Comparison of ENCODE assay signal across 15 mouse cellular contexts in genomic region chr11:77890648-77891258, GRCm38 (mm10). TPM values are rescaled to one million over a fixed set of nuclear protein-coding genes. Genes with fewer than 3 reads are reported as not detected.
DNase-seq lines count a peak whose midpoint lies in the region; ATAC-seq and TF ChIP-seq lines count a peak whose summit lies in the region.
"Had no signal": no experiment of that assay in that cellular context is flagged by ENCODE, and none has a peak within 500 bp of the region (broad histone marks: within the 10 kb centered on the region; RNA-seq: fewer than 3 reads in every experiment).

No protein-coding gene starts in this region.

- DNase-seq in kidney, adult 2 months: peak; percentile 80
- DNase-seq in A20 (ENCODE audit: low read depth, low spot score): peak; percentile 91
- DNase-seq in ES-E14 (ENCODE audit: low read depth, low spot score): no peak
- DNase-seq in hindbrain, embryonic 14.5 days (ENCODE audit: low spot score): no peak
- no peak for DNase-seq in thymus, postnatal 14 days
- DNase-seq in left cerebral cortex, adult 8-10 months (ENCODE audit: low spot score in 2 of 2): no peak
- DNase-seq: cerebellum, adult 18-20 months; liver, embryonic 13.5 days; lung, postnatal 14 days; retina, postnatal 1 day had no signal

- H3K4me3 ChIP-seq in kidney, adult 2 months (ENCODE audit: insufficient read depth, low read depth, low read length): no peak overlapping the region
- no peak overlapping the region for H3K4me3 ChIP-seq in kidney, embryonic 16.5 days (ENCODE audit: low read length)
- no peak overlapping the region for H3K4me3 ChIP-seq in ES-E14 (ENCODE audit: insufficient read depth in 1 of 2, low read depth in 1 of 2, low read length in 2 of 2, poor library complexity in 1 of 2, severe bottlenecking in 1 of 2)
- no peak overlapping the region for H3K4me3 ChIP-seq in hindbrain, embryonic 14.5 days (replicated peaks; ENCODE audit: low read length)
- H3K4me3 ChIP-seq: embryonic facial prominence, embryonic 15.5 days; heart, embryonic 15.5 days; liver, embryonic 13.5 days; midbrain, embryonic 15.5 days; neural tube, embryonic 12.5 days had no signal

- peak overlapping the region; percentile 93 for H3K27ac ChIP-seq in kidney, adult 2 months (ENCODE audit: insufficient read depth, low read depth, low read length)
- no peak overlapping the region for H3K27ac ChIP-seq in kidney, embryonic 16.5 days (ENCODE audit: low read length)
- H3K27ac ChIP-seq in ES-E14 (ENCODE audit: insufficient read depth, low read depth, low read length, poor library complexity, severe bottlenecking): peak overlapping the region; percentile 51; the same call in 1 of the 2 replicates
- 0 out of 2 replicates have a peak overlapping the region, but pooled peaks have one; percentile 29 for H3K27ac ChIP-seq in hindbrain, embryonic 14.5 days
- H3K27ac ChIP-seq: embryonic facial prominence, embryonic 15.5 days; heart, embryonic 15.5 days; liver, embryonic 13.5 days; midbrain, embryonic 15.5 days; neural tube, embryonic 12.5 days had no signal

- in situ Hi-C loops in ES-E14 (cut with MboI; ENCODE audit: low sequenced_read_pairs in 2 of 2, unreplicated experiment in 2 of 2): no loop called here

- H3K9me3 ChIP-seq in kidney, embryonic 16.5 days (ENCODE audit: low read length): no peaks in the 10 kb centered on the region
- H3K9me3 ChIP-seq in ES-E14 (ENCODE audit: control insufficient read depth, insufficient read depth, low read depth, low read length): no peaks in the 10 kb centered on the region
- no peaks in the 10 kb centered on the region for H3K9me3 ChIP-seq in hindbrain, embryonic 14.5 days (ENCODE audit: control insufficient read depth, low read length)
- H3K9me3 ChIP-seq: embryonic facial prominence, embryonic 15.5 days; heart, embryonic 15.5 days; liver, embryonic 13.5 days; midbrain, embryonic 15.5 days; neural tube, embryonic 12.5 days had no signal

- no peak overlapping the region for H3K9ac ChIP-seq in kidney, embryonic 16.5 days (replicated peaks; ENCODE audit: low read length)
- peak overlapping the region; percentile 11; the same call in 1 of the 2 replicates for H3K9ac ChIP-seq in ES-E14 (ENCODE audit: insufficient read depth, low read depth, low read length, poor library complexity, severe bottlenecking)
- no peak overlapping the region for H3K9ac ChIP-seq in hindbrain, embryonic 14.5 days
- H3K9ac ChIP-seq: embryonic facial prominence, embryonic 15.5 days; heart, embryonic 15.5 days; liver, embryonic 13.5 days; midbrain, embryonic 15.5 days; neural tube, embryonic 12.5 days had no signal

- H3K36me3 ChIP-seq in kidney, adult 2 months (ENCODE audit: control insufficient read depth, insufficient read depth, low read length): no peaks in the 10 kb centered on the region
- H3K36me3 ChIP-seq in kidney, embryonic 16.5 days (ENCODE audit: insufficient read depth, low read length): no peaks in the 10 kb centered on the region
- peaks cover 13% of the 10 kb centered on the region for H3K36me3 ChIP-seq in ES-E14 (ENCODE audit: control insufficient read depth, insufficient read depth, low read length, poor library complexity, severe bottlenecking)
- no peaks in the 10 kb centered on the region for H3K36me3 ChIP-seq in hindbrain, embryonic 14.5 days (replicated peaks; ENCODE audit: control insufficient read depth, insufficient read depth)
- H3K36me3 ChIP-seq: embryonic facial prominence, embryonic 15.5 days; heart, embryonic 15.5 days; liver, embryonic 13.5 days; midbrain, embryonic 15.5 days; neural tube, embryonic 12.5 days had no signal

- 28% methylated on average over 2 of the region's 2 CpGs for WGBS in kidney, adult 2 months
- WGBS in kidney, embryonic 16.5 days: 45% methylated on average over 2 of the region's 2 CpGs
- 42% methylated on average over 2 of the region's 2 CpGs for WGBS in hindbrain, embryonic 14.5 days

- ATAC-seq in kidney, embryonic 16.5 days (ENCODE audit: low FRiP score, low TSS enrichment): no peak
- no peak for ATAC-seq in hindbrain, embryonic 14.5 days (ENCODE audit: low FRiP score)
- ATAC-seq: midbrain, embryonic 15.5 days had no signal

- no peak overlapping the region for H3K4me2 ChIP-seq in kidney, embryonic 16.5 days (replicated peaks; ENCODE audit: low read depth, low read length)
- no peak overlapping the region for H3K4me2 ChIP-seq in hindbrain, embryonic 14.5 days (replicated peaks)
- H3K4me2 ChIP-seq: embryonic facial prominence, embryonic 15.5 days; heart, embryonic 15.5 days; liver, embryonic 13.5 days; midbrain, embryonic 15.5 days; neural tube, embryonic 12.5 days had no signal

- no peak for TF ChIP-seq POLR2A in kidney, adult 2 months (IDR thresholded peaks at IDR 0.05; ENCODE audit: low read depth, low read length)

- TF ChIP-seq CTCF in kidney, adult 2 months (conservative IDR thresholded peaks at IDR 0.05; ENCODE audit: insufficient read depth, insufficient read length, low read depth, low read length): no peak

- peaks cover 28% of the 10 kb centered on the region for H3K4me1 ChIP-seq in kidney, adult 2 months (ENCODE audit: control insufficient read depth, insufficient read depth, low read length)
- peaks cover 14% of the 10 kb centered on the region for H3K4me1 ChIP-seq in kidney, embryonic 16.5 days (ENCODE audit: insufficient read depth, low read length)
- peaks cover 40 to 44% of the 10 kb centered on the region in 2 experiments for H3K4me1 ChIP-seq in ES-E14 (ENCODE audit: control insufficient read depth in 2 of 2, insufficient read depth in 2 of 2, low read length in 2 of 2, poor library complexity in 1 of 2)
- H3K4me1 ChIP-seq in hindbrain, embryonic 14.5 days (replicated peaks; ENCODE audit: control insufficient read depth, insufficient read depth, low read length): peaks cover 68% of the 10 kb centered on the region

- H3K27me3 ChIP-seq in kidney, adult 2 months (replicated peaks; ENCODE audit: control insufficient read depth, insufficient read depth, low read length): no peaks in the 10 kb centered on the region
- H3K27me3 ChIP-seq in kidney, embryonic 16.5 days (ENCODE audit: insufficient read depth, low read length): peaks cover 8% of the 10 kb centered on the region; the same call in 1 of the 2 replicates
- H3K27me3 ChIP-seq in hindbrain, embryonic 14.5 days (ENCODE audit: control insufficient read depth, insufficient read depth, low read length): no peaks in the 10 kb centered on the region
- H3K27me3 ChIP-seq: heart, embryonic 15.5 days; midbrain, embryonic 15.5 days had no signal

TF ChIP-seq in ES-E14, 5 proteins besides CTCF, POLR2A, EP300 and RAD21:
- TF ChIP-seq HCFC1 (IDR thresholded peaks at IDR 0.05; ENCODE audit: borderline replicate concordance, insufficient read depth, low read length) (no peak), CHD2 (IDR thresholded peaks at IDR 0.05; ENCODE audit: low read depth, low read length) (no peak), ZNF384 (IDR thresholded peaks at IDR 0.05; ENCODE audit: low read depth, low read length) (no peak), ZC3H11A (IDR thresholded peaks at IDR 0.05; ENCODE audit: borderline replicate concordance, low read depth, low read length) (no peak), MAFK (IDR thresholded peaks at IDR 0.05; ENCODE audit: insufficient read depth, low read depth, low read length) (no peak)

RNA-seq across cellular contexts. Expression of gene Pipox, which starts 3.1 kb away (rescaled TPM):
- polyA plus RNA-seq in kidney, adult 2 months (2012; rRNA removed): 239 and 257 TPM in 2 replicates
- polyA plus RNA-seq in kidney, embryonic 16.5 days (2015; fragmentation: Nextera tagmentation; extraction: Ambion mirVana): 14.7 and 16.0 TPM in 2 replicates
- total RNA-seq in ES-E14 (2012; rRNA removed): 27.3 and 33.3 TPM in 2 replicates
- 2.8 and 6.1 TPM in 2 replicates for polyA plus RNA-seq in hindbrain, embryonic 14.5 days (2014; fragmentation: Nextera tagmentation; extraction: Ambion mirVana)
- 1 to 10 TPM; 2.8 to 4.9 (median 2.9) TPM for total RNA-seq in left cerebral cortex, adult 8-10 months (2022)

RNA-seq across cellular contexts. Expression of gene Sez6, which starts 39.8 kb away (rescaled TPM):
- 0.12 and 0.27 TPM in 2 replicates for polyA plus RNA-seq in kidney, adult 2 months (2012; rRNA removed)
- polyA plus RNA-seq in kidney, embryonic 16.5 days (2015; fragmentation: Nextera tagmentation; extraction: Ambion mirVana): 0.19 and 0.27 TPM in 2 replicates
- 0.45 and 0.63 TPM in 2 replicates for total RNA-seq in ES-E14 (2012; rRNA removed)
- 110 TPM in 2 replicates for polyA plus RNA-seq in hindbrain, embryonic 14.5 days (2014; fragmentation: Nextera tagmentation; extraction: Ambion mirVana)
- 100 to 1,000 TPM; 184 to 230 (median 207) TPM for total RNA-seq in left cerebral cortex, adult 8-10 months (2022)

Comparison
In these comparisons a context has a peak if more than half of its experiments do, and no peak if none do; other contexts are left out.
1. RNA of gene Pipox, which starts 3.1 kb away (polyA plus RNA-seq): 239 to 257 TPM in kidney, adult 2 months; 14.7 to 16.0 TPM in kidney, embryonic 16.5 days and 2.8 to 6.1 TPM in hindbrain, embryonic 14.5 days; every median in the first group is over 10 times any median in the second.
2. DNase-seq: peak in kidney, adult 2 months (single experiment) and A20 (single experiment); none in ES-E14 (single experiment), hindbrain, embryonic 14.5 days (single experiment), thymus, postnatal 14 days (single experiment) and left cerebral cortex, adult 8-10 months (0 of 2).
3. RNA of gene Sez6, which starts 39.8 kb away (polyA plus RNA-seq): 110 TPM in hindbrain, embryonic 14.5 days; 0.19 to 0.27 TPM in kidney, embryonic 16.5 days and 0.12 to 0.27 TPM in kidney, adult 2 months; every median in the first group is over 10 times any median in the second.